Mouse (Mus musculus): ENCODE data around the gene Defb22. TPM values are rescaled to one million over a fixed set of nuclear protein-coding genes. Genes with fewer than 3 reads are reported as not detected.
A peak's percentile ranks its signal among the peaks of the same experiment; 100 is the strongest.

Defb22 gene
- polyA plus RNA-seq, 1 experiment from 2014 or later, result not detected

DNA sequence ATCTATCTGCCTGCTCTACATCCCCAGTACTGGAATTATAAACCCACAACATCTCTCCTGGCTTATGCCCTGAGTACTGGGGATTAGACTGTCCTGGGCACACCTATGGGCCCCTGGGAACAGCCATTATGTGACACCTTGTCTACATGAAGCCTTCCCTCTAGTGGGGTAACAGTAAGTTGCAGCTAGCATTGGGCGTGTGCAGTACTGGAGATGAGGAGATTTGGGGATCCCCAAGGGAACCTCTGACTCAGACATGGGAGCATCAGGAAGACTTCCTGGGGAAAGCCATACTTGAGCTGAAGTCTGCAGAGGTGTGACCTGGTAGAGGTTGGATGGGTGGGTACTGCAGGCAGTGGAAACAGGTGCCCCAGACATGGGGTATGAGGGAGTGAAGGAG lies 51.0 kb downstream of the Defb22 start:
- no peaks in the 10 kb centered on the region for H3K27me3 ChIP-seq
- no peak overlapping the region for H3K27ac ChIP-seq
- no peaks in the 10 kb centered on the region for H3K9me3 ChIP-seq
- peaks cover 8% of the 10 kb centered on the region for H3K4me1 ChIP-seq
- H3K4me3 ChIP-seq, result no peak overlapping the region
- H3K9ac ChIP-seq, result no peak overlapping the region
- ATAC-seq (ENCODE audit: insufficient number of reproducible peaks, insufficient read depth, low FRiP score, low TSS enrichment, low read depth), result no peak
- 56% methylated on average over 1 of the region's 1 CpGs for WGBS
- H3K36me3 ChIP-seq, result no peaks in the 10 kb centered on the region
- H3K4me2 ChIP-seq, result no peak overlapping the region

DNA sequence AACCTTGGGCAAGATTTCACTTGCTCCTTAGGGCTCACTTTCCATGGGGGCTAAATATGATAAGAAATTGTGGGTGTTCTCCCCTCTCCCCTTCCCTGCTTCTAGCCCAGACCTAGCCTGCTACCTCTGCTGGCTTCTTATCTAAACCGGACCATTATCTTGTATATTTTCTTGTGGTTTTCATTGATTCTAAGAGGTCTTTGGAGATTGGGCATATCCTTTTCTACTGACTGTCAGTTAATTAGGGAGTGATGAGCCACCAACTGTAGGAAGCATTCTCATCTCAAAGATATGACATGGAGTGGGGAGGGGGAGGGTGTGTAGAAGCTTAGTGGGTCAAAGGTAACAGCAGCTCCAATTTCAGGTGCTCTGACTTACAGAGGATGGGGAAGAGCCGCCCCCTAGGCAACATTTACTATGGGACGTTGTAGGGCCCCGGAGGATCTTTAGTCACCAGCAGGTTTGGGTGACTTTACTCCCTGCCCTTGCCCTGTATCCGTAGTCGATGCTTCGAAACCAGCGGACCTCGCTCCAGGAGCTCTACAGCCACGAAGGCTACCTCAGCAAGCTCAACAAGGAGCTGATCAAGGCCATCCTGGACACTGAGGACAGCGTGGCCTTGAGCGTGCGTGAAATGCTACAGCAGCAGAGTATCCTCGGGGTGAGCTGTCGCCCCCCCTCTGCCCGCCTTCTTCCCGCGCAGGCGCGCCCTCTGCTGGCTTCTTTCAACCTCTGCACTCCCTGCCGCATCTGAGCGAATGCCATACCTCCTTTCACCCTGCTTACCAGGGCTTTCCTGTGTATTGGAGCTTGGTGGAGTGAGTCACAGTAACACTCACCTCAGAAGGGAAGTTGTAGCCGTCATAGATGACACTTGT lies 52.7 kb downstream of the Defb22 start:
- Histone ChIP-seq H3K4me2 (peak overlapping the region; percentile 73), H3K27ac (no peak overlapping the region), H3K4me1 (peaks cover 8% of the 10 kb centered on the region), H3K4me3 (peak overlapping the region; percentile 42), H3K9ac (peak overlapping the region; percentile 76), H3K27me3 (no peaks in the 10 kb centered on the region), H3K36me3 (no peaks in the 10 kb centered on the region), H3K9me3 (no peaks in the 10 kb centered on the region)
- WGBS, result 2% methylated on average over 23 of the region's 23 CpGs
- 0 out of 2 replicates have a peak, but pooled peaks have one; percentile 33 for ATAC-seq (ENCODE audit: insufficient number of reproducible peaks, insufficient read depth, low FRiP score, low TSS enrichment, low read depth)

DNA sequence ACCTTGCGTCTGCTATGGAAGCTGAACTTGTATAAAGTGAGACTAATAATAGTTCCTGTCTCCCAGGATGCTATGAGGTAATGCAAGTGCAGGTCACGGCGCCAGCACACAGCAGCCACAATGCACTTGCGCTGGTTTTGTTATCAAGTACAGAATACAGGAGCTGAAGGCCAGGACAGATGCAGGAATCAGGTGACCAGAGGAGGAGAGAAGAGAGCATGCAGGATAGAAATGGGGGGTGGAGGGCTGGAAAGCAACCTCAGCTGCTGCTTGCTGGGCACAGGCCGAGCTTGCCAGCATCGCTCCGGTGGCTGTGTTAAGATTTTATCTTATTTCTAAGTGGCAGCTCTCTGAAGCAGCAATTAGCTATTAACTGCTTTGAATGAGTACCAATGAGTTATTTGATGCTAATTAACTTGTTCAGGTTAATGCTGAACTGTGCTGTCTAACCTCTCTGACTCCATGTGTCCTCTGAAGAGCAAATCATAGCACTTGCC lies 53.5 kb downstream of the Defb22 start:
- 61% methylated on average over 7 of the region's 7 CpGs for WGBS

More for the DNA sequence above, 53.5 kb downstream of the Defb22 start:
- Histone ChIP-seq H3K27ac (no peak overlapping the region), H3K4me2 (no peak overlapping the region), H3K4me1 (peaks cover 8% of the 10 kb centered on the region), H3K9ac (no peak overlapping the region), H3K36me3 (no peaks in the 10 kb centered on the region), H3K4me3 (no peak overlapping the region), H3K9me3 (no peaks in the 10 kb centered on the region), H3K27me3 (no peaks in the 10 kb centered on the region)
- no peak for ATAC-seq (ENCODE audit: insufficient number of reproducible peaks, insufficient read depth, low FRiP score, low TSS enrichment, low read depth)

Other genes with a start within 250 kb of the Defb22 start
- 45.5 and 45.9 TPM in 2 replicates for gene Tbc1d20, start 196.3 kb downstream of the Defb22 start, polyA plus RNA-seq (2015; fragmentation: Nextera tagmentation; extraction: Ambion mirVana)
- 83.9 and 95.9 TPM in 2 replicates for gene Rbck1, start 157.5 kb downstream of the Defb22 start, polyA plus RNA-seq (2015; fragmentation: Nextera tagmentation; extraction: Ambion mirVana)
- gene Trib3, start 146.1 kb downstream of the Defb22 start, polyA plus RNA-seq (2015; fragmentation: Nextera tagmentation; extraction: Ambion mirVana), result 2.8 and 2.9 TPM in 2 replicates
- gene Nrsn2, start 113.5 kb downstream of the Defb22 start, polyA plus RNA-seq (2015; fragmentation: Nextera tagmentation; extraction: Ambion mirVana), result 2.1 and 2.3 TPM in 2 replicates
- gene Sox12, start 92.1 kb downstream of the Defb22 start, polyA plus RNA-seq (2015; fragmentation: Nextera tagmentation; extraction: Ambion mirVana), result 13.1 and 13.2 TPM in 2 replicates
- gene Zcchc3, start 75.1 kb downstream of the Defb22 start, polyA plus RNA-seq (2015; fragmentation: Nextera tagmentation; extraction: Ambion mirVana), result 44.1 and 47.8 TPM in 2 replicates
- gene 6820408C15Rik, start 74.6 kb downstream of the Defb22 start, polyA plus RNA-seq (2015; fragmentation: Nextera tagmentation; extraction: Ambion mirVana), result 0.25 and 0.44 TPM in 2 replicates
- not detected in 2 replicates for gene Defb23, start 25.5 kb downstream of the Defb22 start, polyA plus RNA-seq (2015; fragmentation: Nextera tagmentation; extraction: Ambion mirVana)
- gene Defb20, start 13.1 kb downstream of the Defb22 start, polyA plus RNA-seq (2015; fragmentation: Nextera tagmentation; extraction: Ambion mirVana), result not detected in 2 replicates
- gene Defb26, start 21.6 kb upstream of the Defb22 start, polyA plus RNA-seq (2015; fragmentation: Nextera tagmentation; extraction: Ambion mirVana), result not detected in 2 replicates
- gene Defb28, start 28.1 kb upstream of the Defb22 start, polyA plus RNA-seq (2015; fragmentation: Nextera tagmentation; extraction: Ambion mirVana), result not detected in 2 replicates
- not detected in 2 replicates for gene Defb29, start 50.0 kb upstream of the Defb22 start, polyA plus RNA-seq (2015; fragmentation: Nextera tagmentation; extraction: Ambion mirVana)
- gene Gm17416, start 79.2 kb upstream of the Defb22 start, polyA plus RNA-seq (2015; fragmentation: Nextera tagmentation; extraction: Ambion mirVana), result not detected in 2 replicates
- not detected in 2 replicates for gene Defb21, start 82.6 kb upstream of the Defb22 start, polyA plus RNA-seq (2015; fragmentation: Nextera tagmentation; extraction: Ambion mirVana)
- gene Defb19, start 90.2 kb upstream of the Defb22 start, polyA plus RNA-seq (2015; fragmentation: Nextera tagmentation; extraction: Ambion mirVana), result not detected in 2 replicates
- gene Defb45, start 109.3 kb upstream of the Defb22 start, polyA plus RNA-seq (2015; fragmentation: Nextera tagmentation; extraction: Ambion mirVana), result not detected in 2 replicates
- not detected in 2 replicates for gene Defb36, start 114.2 kb upstream of the Defb22 start, polyA plus RNA-seq (2015; fragmentation: Nextera tagmentation; extraction: Ambion mirVana)
- 1.3 TPM in 1 of 2 replicates, not detected in the other for gene Defb25, start 132.9 kb upstream of the Defb22 start, polyA plus RNA-seq (2015; fragmentation: Nextera tagmentation; extraction: Ambion mirVana)
- gene Rem1, start 136.8 kb upstream of the Defb22 start, polyA plus RNA-seq (2015; fragmentation: Nextera tagmentation; extraction: Ambion mirVana), result 1.7 and 3.6 TPM in 2 replicates
- gene H13, start 179.3 kb upstream of the Defb22 start, polyA plus RNA-seq (2015; fragmentation: Nextera tagmentation; extraction: Ambion mirVana), result 123 and 125 TPM in 2 replicates
- 37.3 and 40.7 TPM in 2 replicates for gene Mcts2, start 196.9 kb upstream of the Defb22 start, polyA plus RNA-seq (2015; fragmentation: Nextera tagmentation; extraction: Ambion mirVana)
- 179 and 189 TPM in 2 replicates for gene Id1, start 246.1 kb upstream of the Defb22 start, polyA plus RNA-seq (2015; fragmentation: Nextera tagmentation; extraction: Ambion mirVana)

Measured in embryonic facial prominence, embryonic 13.5 days (tissue).